Mouse (Mus musculus) liver, postnatal 0 days (tissue): ENCODE measurements around the gene Hist1h4d. TPM values are rescaled to one million over a fixed set of nuclear protein-coding genes. Genes with fewer than 3 reads are reported as not detected.
"Not testable (repeated sequence)": the region's sequence is repeated elsewhere in the genome, so short reads cannot be mapped to it uniquely, and the experiment has no call there.

Source experiments
- ATAC-seq: fragments of 200-750 bp; cut with Nextera tagmentation; 2 replicates; pipeline ENCODE4 v1.8.0; 2017; ENCODE audit warnings: mild to moderate bottlenecking, moderate library complexity
- DNase-seq: peaks from one replicate; pipeline ENCODE4 v3.0.0-alpha.2; 2016
- H3K27ac ChIP-seq: fragments of 300-500 bp; sonication (generic); 2 replicates; pipeline ENCODE4 v1.5.1; 2014; ENCODE audit warnings: antibody characterized with exemption, moderate library complexity, mild to moderate bottlenecking, low read depth
- H3K27me3 ChIP-seq: fragments of 300-500 bp; sonication (generic); 2 replicates; pipeline ENCODE4 v1.6.1; 2014; ENCODE audit warnings: low read length, control low read depth, mixed read lengths; ENCODE audit not compliant: insufficient read depth
- H3K36me3 ChIP-seq: fragments of 300-500 bp; sonication (generic); replicated peaks from 2 replicates; pipeline ENCODE4 v1.6.1; 2014; ENCODE audit warnings: mild to moderate bottlenecking, control low read depth, low read length, moderate library complexity, mixed read lengths; ENCODE audit not compliant: insufficient read depth
- H3K4me1 ChIP-seq: fragments of 300-500 bp; sonication (generic); 2 replicates; pipeline ENCODE4 v1.6.1; 2014; ENCODE audit warnings: antibody characterized with exemption, mild to moderate bottlenecking, control low read depth; ENCODE audit not compliant: insufficient read depth
- H3K4me2 ChIP-seq: fragments of 300-500 bp; sonication (generic); 2 replicates; pipeline ENCODE4 v1.6.1; 2014; ENCODE audit warnings: low read depth, mild to moderate bottlenecking, low read length, moderate library complexity, mixed read lengths
- H3K4me3 ChIP-seq: fragments of 300-500 bp; sonication (generic); 2 replicates; pipeline ENCODE4 v1.5.1; 2014; ENCODE audit warnings: low read depth, low read length
- H3K9ac ChIP-seq: fragments of 300-500 bp; sonication (generic); replicated peaks from 2 replicates; pipeline ENCODE4 v1.6.1; 2014; ENCODE audit warnings: mild to moderate bottlenecking, moderate library complexity
- H3K9me3 ChIP-seq: fragments of 300-500 bp; sonication (generic); 2 replicates; pipeline ENCODE4 v1.6.1; 2016; ENCODE audit warnings: mild to moderate bottlenecking, control low read depth, low read length, mixed read lengths
- CTCF ChIP-seq: sonication (generic); IDR thresholded peaks from 2 replicates; pipeline ENCODE4 v1.5.1; 2016; ENCODE audit warnings: antibody characterized with exemption, low read depth
- EP300 ChIP-seq: IDR thresholded peaks from 2 replicates; pipeline ENCODE4 v1.6.1; 2016; ENCODE audit warnings: antibody characterized with exemption, low read depth, mild to moderate bottlenecking
- WGBS: fragments of 180-500 bp; shearing (Covaris S2); extraction: QIAGEN DNeasy Blood & Tissue Kit; methylation state at CpG from one replicate; pipeline ENCODE4 v1.1.7; 2014; ENCODE audit not compliant: insufficient replicate concordance; 5-methylcytosine and 5-hydroxymethylcytosine counted together
- polyA plus RNA-seq: library from polyadenylated mRNA; unstranded; fragments of >200 nt; fragmentation: Nextera tagmentation; extraction: Ambion mirVana; gene quantifications from 2 replicates; pipeline ENCODE4 v1.2.1, GENCODE M21; 2015

The Hist1h4d gene
- polyA plus RNA-seq, 1 experiment from 2014 or later: 94.3 TPM

DNA sequence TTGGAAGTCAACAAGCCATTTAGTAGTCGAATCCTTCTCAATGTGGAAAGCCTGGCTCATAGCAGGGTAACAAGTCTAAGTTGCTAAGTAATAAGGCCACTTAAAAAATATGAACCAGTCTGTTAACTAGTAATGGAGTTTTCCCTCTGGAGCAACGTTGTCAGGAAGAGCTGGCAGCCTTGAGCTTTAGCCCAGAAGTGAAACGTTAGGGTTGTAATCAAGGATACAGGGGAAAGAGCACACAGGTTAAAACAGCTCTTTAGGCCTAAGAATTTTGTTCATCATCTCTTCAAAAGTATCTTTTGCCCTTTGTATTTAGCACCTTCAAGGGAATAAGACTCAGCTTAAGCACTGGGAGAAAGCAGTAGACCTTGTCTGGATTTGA, 30.6 kb upstream of the Hist1h4d start:
- H3K9ac ChIP-seq: peak overlapping the region; percentile 64
- WGBS: 6% methylated on average over 3 of the region's 3 CpGs
- H3K4me2 ChIP-seq: peak overlapping the region; percentile 64
- TF ChIP-seq CTCF (no peak), EP300 (no peak)
- H3K9me3 ChIP-seq: no peaks in the 10 kb centered on the region
- H3K4me1 ChIP-seq: peaks cover 13% of the 10 kb centered on the region
- H3K27me3 ChIP-seq: no peaks in the 10 kb centered on the region
- no peaks in the 10 kb centered on the region for H3K36me3 ChIP-seq
- DNase-seq (peak; percentile 21), ATAC-seq (no peak)
- peak overlapping the region; percentile 48 for H3K4me3 ChIP-seq
- peak overlapping the region; percentile 93 for H3K27ac ChIP-seq

DNA sequence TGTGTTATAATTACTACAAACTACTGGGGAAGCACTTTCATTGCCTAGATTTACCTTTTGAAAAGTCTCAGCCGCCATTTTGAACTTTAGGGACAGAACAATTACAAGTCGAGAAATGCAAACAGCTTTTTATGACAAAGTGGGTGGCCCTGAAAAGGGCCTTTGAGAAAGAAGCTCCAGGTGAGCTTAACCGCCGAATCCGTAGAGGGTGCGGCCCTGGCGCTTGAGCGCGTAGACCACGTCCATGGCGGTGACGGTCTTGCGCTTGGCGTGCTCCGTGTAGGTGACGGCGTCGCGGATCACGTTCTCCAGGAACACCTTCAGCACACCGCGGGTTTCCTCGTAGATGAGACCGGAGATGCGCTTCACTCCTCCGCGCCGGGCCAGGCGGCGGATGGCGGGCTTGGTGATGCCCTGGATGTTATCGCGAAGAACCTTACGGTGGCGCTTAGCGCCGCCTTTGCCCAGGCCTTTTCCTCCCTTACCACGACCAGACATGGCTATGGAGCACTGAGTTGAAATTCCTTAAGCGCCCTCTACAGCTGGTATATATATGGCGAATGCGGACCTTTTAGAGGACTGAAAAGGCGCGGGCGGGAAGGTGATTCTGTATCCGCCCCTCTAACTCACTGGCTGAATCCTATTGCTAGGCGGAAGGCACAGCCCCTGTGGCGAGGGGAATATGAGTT, 30.1 kb upstream of the Hist1h4d start, which contains the start of gene Hist1h4f:
Gene Hist1h4f, minus strand, starts transcription at position 503 of the 689 bp plus-strand sequence.
- H3K27me3 ChIP-seq: not testable (repeated sequence)
- WGBS: under 1% methylated on average over 45 of the region's 47 CpGs
- peak within 1 kb of the TSS; percentile 64 for H3K9ac ChIP-seq

DNA sequence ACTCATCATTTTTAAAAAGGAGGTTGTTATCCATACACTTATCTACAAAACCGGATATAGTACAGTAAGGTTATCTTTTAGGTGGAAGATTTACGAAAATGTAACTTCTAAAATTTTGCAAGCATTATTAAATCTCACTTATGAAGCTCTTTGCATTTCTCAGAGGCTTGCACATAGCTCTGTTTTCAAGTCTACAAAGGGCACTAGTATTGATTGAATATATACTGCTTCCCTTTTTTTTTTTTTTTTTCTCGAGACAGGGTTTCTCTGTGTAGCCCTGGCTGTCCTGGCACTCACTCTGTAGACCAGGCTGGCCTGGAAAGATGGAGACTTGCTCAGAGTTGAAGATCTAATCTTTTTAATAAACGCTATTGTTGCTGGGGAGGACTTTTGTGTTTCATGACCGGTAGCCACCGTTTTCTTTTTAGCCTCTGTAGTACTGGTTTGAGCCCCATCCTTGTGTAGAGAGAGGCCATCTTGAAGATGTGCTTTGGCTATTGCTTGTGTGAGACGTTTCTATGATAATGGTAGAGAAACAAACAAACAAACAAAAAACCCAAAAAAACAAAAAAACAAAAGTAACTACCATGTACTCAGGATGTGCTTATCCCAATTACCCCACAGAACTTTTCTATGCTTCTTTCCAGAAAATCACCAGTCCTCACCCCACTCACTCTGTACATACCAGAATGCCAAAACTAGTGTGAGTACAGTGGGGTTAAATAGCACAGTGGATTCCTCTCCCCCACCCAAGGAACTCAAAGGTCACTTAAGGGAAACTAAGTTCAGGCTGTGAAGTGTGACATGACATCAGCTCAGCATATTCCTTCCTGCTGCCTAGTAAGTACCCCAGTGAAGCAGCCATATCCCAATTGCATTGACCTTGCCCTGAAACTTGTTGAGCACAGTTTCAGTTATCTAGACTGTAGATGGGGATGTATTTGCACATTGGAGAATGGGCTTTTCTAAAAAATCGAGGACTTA, 29.2 kb upstream of the Hist1h4d start:
- H3K9ac ChIP-seq: peak overlapping the region; percentile 64
- no peaks in the 10 kb centered on the region for H3K27me3 ChIP-seq
- peak overlapping the region; percentile 64 for H3K4me2 ChIP-seq
- H3K4me1 ChIP-seq: peaks cover 15% of the 10 kb centered on the region
- WGBS: 42% methylated on average over 8 of the region's 8 CpGs
- no peaks in the 10 kb centered on the region for H3K36me3 ChIP-seq
- no peak for ATAC-seq
- H3K4me3 ChIP-seq: peak overlapping the region; percentile 48
- TF ChIP-seq EP300 (no peak), CTCF (no peak)
- DNase-seq: no peak
- H3K9me3 ChIP-seq: no peaks in the 10 kb centered on the region
- H3K27ac ChIP-seq: peak overlapping the region; percentile 93

More for the DNA sequence above, 30.1 kb upstream of the Hist1h4d start, which contains the start of gene Hist1h4f:
- ATAC-seq (peak; percentile 61), DNase-seq (peak; percentile 93)
- Histone ChIP-seq H3K4me1 (peaks cover 13% of the 10 kb centered on the region), H3K4me2 (peak within 1 kb of the TSS; percentile 64), H3K27ac (peak within 1 kb of the TSS; percentile 93), H3K4me3 (peak within 1 kb of the TSS; percentile 48)
- not testable (repeated sequence) for H3K9me3 ChIP-seq, H3K36me3 ChIP-seq
- TF ChIP-seq EP300 (peak; percentile 95), CTCF (peak; percentile 66)

DNA sequence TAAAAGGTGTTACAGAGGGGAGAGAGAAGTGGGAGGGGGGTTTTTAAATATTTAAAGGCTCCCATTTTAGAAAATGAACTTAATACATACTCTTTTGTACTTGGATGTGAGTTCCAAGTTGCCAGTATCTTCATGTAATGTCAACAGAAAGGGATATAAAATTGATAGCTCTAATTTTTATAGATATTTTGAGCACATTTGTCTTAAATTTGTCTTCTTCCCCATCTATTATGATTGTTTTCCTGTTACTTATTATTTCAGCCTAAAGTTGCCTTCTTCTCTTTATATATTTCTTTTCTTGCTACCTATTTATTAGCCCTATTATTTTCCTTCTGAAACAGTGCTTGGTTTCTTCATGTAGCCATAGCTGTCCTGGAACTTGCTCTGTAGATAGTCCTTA, 28.4 kb upstream of the Hist1h4d start, which contains the start of gene Hist1h1d:
Gene Hist1h1d, plus strand, starts transcription at position 301 of the 400 bp plus-strand sequence.
- Histone ChIP-seq H3K4me2 (peak within 1 kb of the TSS; percentile 90), H3K9me3 (no peaks in the 10 kb centered on the region), H3K4me1 (peaks cover 15% of the 10 kb centered on the region), H3K9ac (peak within 1 kb of the TSS; percentile 64; the same call in 1 of the 2 replicates), H3K36me3 (no peaks in the 10 kb centered on the region), H3K27ac (peak within 1 kb of the TSS; percentile 97), H3K4me3 (peak within 1 kb of the TSS; percentile 48; the same call in 1 of the 2 replicates), H3K27me3 (no peaks in the 10 kb centered on the region)
- ATAC-seq (no peak), DNase-seq (no peak)
- TF ChIP-seq EP300 (no peak), CTCF (no peak)

DNA sequence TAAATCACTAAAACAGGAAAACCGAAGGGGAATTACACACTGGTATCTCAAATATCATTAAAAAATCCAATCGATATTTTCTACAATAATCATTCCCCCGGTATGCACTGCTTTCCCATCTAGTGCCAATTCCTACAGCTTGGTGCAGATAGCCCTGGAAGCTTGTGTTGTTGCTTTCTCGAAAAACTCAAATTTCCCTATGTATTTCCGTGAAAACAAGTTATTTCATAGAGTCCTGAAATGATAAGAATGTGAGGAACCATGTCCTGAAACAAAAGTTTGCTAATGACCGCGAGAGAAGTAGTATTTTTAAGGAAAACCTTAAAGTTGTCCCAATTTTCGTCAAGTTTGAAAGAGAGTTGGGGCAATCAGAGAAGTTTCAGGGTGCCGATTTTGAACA, 27.0 kb upstream of the Hist1h4d start:
- peaks cover 15% of the 10 kb centered on the region for H3K4me1 ChIP-seq
- ATAC-seq (no peak), DNase-seq (no peak)
- peak overlapping the region; percentile 97 for H3K27ac ChIP-seq
- TF ChIP-seq CTCF (no peak), EP300 (no peak)
- peak overlapping the region; percentile 83 for H3K9ac ChIP-seq
- H3K4me2 ChIP-seq: peak overlapping the region; percentile 90
- H3K4me3 ChIP-seq: peak overlapping the region; percentile 64
- H3K36me3 ChIP-seq: no peaks in the 10 kb centered on the region
- H3K9me3 ChIP-seq: no peaks in the 10 kb centered on the region
- 18% methylated on average over 9 of the region's 9 CpGs for WGBS
- H3K27me3 ChIP-seq: no peaks in the 10 kb centered on the region
